Mouse (Mus musculus) lung, embryonic 15.5 days (tissue): ENCODE measurements at regions not wholly inside any gene's neighbourhood (a gene's known extent, or its start where the extent isn't known, plus 50 kb on each side); places are given as distances from the start of the nearest gene placed in this dataset.
"Not testable (repeated sequence)": the region's sequence is repeated elsewhere in the genome, so short reads cannot be mapped to it uniquely, and the experiment has no call there.

Source experiments
- ATAC-seq: fragments of 200-750 bp; cut with Nextera tagmentation; 2 replicates; pipeline ENCODE4 v1.8.0; 2017; ENCODE audit warnings: moderate number of reproducible peaks, borderline replicate concordance; ENCODE audit not compliant: low FRiP score, low TSS enrichment; ENCODE audit errors: extremely low read depth
- H3K27ac ChIP-seq: fragments of 300-500 bp; sonication (generic); 2 replicates; pipeline ENCODE4 v1.5.1; 2015; ENCODE audit warnings: moderate library complexity, mild to moderate bottlenecking, inconsistent platforms
- H3K27me3 ChIP-seq: fragments of 300-500 bp; sonication (generic); 2 replicates; pipeline ENCODE4 v1.6.1; 2015; ENCODE audit warnings: inconsistent platforms
- H3K36me3 ChIP-seq: fragments of 300-500 bp; sonication (generic); 2 replicates; pipeline ENCODE4 v1.6.1; 2015; ENCODE audit warnings: inconsistent platforms
- H3K4me1 ChIP-seq: fragments of 300-500 bp; sonication (generic); 2 replicates; pipeline ENCODE4 v1.6.1; 2015; ENCODE audit warnings: inconsistent platforms
- H3K4me2 ChIP-seq: fragments of 300-500 bp; sonication (generic); 2 replicates; pipeline ENCODE4 v1.6.1; 2015; ENCODE audit warnings: inconsistent platforms, mild to moderate bottlenecking, moderate library complexity
- H3K4me3 ChIP-seq: fragments of 300-500 bp; sonication (generic); 2 replicates; pipeline ENCODE4 v1.5.1; 2015; ENCODE audit warnings: mild to moderate bottlenecking, inconsistent platforms
- H3K9ac ChIP-seq: fragments of 300-500 bp; sonication (generic); 2 replicates; pipeline ENCODE4 v1.6.1; 2015; ENCODE audit warnings: inconsistent platforms
- H3K9me3 ChIP-seq: fragments of 300-500 bp; sonication (generic); 2 replicates; pipeline ENCODE4 v1.6.1; 2016; ENCODE audit warnings: inconsistent platforms
- WGBS: fragments of 180-500 bp; shearing (Covaris S2); methylation state at CpG from one replicate; pipeline ENCODE4 v1.1.7; 2015; 5-methylcytosine and 5-hydroxymethylcytosine counted together

DNA sequence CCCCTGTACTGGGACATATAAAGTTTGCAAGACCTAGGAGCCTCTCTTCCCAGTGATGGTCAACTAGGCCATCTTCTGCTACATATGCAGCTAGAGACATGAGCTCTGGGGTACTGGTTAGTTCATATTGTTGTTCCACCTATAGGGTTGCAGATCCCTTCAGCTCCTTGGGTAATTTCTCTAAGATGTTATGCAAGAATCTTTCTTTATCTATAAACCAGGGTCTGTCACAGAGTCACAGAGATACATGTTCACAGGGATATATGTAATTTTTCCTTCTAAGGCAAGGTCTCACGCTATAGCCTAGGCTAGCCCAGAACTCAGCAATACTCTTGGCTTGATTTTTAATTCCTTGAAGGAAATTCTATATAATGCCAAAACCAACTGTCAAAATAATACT lies 56.9 kb downstream of the Zfp36l1 start:
- H3K4me2 ChIP-seq, H3K27me3 ChIP-seq, H3K9ac ChIP-seq, ATAC-seq, H3K27ac ChIP-seq, H3K36me3 ChIP-seq, H3K9me3 ChIP-seq, H3K4me3 ChIP-seq: not testable (repeated sequence)
- 95% methylated on average over 1 of the region's 1 CpGs for WGBS
- peaks cover 20% of the 10 kb centered on the region for H3K4me1 ChIP-seq

DNA sequence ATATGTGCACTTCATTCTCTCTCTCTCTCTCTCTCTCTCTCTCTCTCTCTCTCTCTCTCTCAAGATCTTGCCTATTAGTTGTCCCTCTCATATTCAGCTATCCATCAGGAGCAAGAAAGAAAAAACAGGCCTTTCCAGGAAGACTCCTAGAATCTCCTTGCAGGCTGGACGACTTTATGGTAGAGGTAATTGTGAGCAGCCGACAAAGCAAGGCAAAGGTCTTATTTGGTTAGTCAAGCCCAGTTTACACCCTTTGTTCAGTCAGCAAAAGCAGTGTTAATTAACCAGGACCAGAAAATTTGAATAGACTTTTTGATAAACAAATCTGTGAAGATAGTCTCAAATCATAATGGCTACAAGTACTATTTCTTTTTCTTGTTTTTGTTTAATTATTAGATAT lies 57.4 kb downstream of the Zfp36l1 start:
- Histone ChIP-seq H3K4me2 (no peak overlapping the region), H3K27me3 (no peaks in the 10 kb centered on the region), H3K4me1 (peaks cover 15% of the 10 kb centered on the region), H3K27ac (no peak overlapping the region), H3K4me3 (no peak overlapping the region), H3K9me3 (no peaks in the 10 kb centered on the region), H3K9ac (no peak overlapping the region), H3K36me3 (no peaks in the 10 kb centered on the region)
- 62% methylated on average over 2 of the region's 2 CpGs for WGBS
- no peak for ATAC-seq

DNA sequence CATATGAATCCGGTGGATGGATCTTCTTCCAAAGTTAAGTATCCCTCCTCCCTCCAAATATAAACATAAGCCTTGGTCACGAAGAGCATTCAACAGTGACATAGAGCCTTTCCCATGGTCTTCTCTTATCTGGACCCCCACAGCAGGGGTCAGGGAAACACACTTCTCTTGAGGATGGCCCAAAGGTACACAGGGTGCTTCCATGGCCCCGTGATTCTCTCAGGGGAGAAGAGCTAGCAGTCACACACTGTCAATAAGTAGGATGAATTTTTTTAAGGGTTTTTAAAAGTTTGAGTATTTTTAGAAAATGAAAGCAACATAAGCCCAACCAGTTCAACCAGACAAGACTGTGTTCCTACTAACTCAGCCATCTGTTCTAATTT lies 58.2 kb downstream of the Zfp36l1 start:
- Histone ChIP-seq H3K4me3 (no peak overlapping the region), H3K9ac (no peak overlapping the region), H3K4me2 (no peak overlapping the region), H3K9me3 (no peaks in the 10 kb centered on the region), H3K4me1 (peaks cover 10% of the 10 kb centered on the region), H3K36me3 (no peaks in the 10 kb centered on the region), H3K27me3 (no peaks in the 10 kb centered on the region), H3K27ac (no peak overlapping the region)
- no peak for ATAC-seq
- 67% methylated on average over 3 of the region's 3 CpGs for WGBS

DNA sequence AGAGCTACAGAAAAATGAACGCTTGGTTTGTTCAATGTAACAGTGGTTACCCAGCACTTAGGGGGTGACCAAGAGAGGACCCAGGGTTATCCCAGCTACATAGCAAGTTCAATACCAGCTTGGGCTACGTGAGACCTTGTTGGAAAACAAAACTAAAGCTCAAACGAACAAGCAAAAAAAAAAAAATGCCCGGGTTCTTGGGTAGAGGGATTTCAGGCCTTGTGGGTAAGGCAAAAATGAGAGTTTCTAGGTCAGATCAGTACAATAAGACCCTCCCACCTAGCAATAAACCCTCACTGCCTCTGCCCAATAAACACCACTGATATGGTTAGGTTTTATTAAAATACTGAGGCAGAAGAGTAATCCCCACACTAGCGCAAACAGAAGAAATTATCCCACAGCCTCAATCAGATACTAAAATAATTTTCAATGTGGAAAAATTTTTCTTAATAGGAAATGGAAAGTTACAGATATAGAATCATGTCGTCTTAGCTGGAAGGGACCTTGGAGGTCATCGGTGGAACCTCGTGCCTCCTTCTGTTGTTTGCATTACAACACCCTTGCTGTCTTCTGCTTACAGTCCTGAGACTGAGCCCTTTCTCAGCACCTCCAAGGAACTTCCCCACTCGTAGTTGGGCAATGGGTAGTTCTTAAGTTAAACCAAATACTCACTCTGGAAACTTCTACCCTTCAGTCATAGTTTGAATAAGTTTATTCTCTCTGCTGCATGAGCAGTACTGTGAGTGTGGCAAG lies 58.7 kb downstream of the Zfp36l1 start:
- Histone ChIP-seq H3K4me2 (no peak overlapping the region), H3K4me3 (no peak overlapping the region), H3K27me3 (no peaks in the 10 kb centered on the region), H3K36me3 (no peaks in the 10 kb centered on the region), H3K9ac (no peak overlapping the region), H3K9me3 (no peaks in the 10 kb centered on the region), H3K4me1 (0 out of 2 replicates have a peak, but pooled peaks cover 11% of the 10 kb centered on the region), H3K27ac (no peak overlapping the region)
- no peak for ATAC-seq
- WGBS = 72% methylated on average over 9 of the region's 9 CpGs

DNA sequence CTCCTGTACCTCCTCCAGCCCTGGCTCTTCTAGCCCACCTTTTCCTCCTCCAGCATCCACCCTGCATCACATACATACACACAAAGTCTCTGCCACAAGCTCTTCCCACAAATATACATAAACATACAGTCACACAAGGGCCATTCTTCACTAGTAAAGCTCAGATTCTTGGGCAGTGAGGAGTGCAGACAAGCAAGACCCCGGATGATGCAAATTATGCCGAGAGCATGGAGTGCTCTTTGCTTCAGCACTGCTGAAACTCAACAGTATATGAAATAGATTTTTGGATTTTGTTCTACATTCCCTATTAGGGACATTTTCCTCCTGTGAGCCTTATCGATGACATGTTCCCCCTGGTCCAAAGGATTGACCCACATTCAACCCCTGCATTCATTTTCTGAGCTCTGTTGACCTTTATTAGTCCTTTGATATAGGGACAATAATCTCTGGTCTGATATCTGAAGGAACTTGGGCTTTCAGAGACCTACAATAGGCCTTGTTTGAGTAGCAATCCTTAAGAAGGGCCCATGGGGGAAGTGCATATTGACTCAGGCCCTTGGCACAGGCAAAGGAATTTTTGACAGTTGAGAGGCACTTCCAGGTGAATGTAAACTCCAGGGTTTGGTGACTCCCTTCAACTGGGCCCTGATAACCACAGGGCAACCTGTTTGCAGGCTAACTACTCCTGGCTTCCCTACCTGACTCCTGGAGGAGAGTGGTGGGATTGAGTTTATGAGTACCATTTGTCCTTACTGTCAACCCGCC lies 64.4 kb downstream of the Zfp36l1 start:
- no peaks in the 10 kb centered on the region for H3K36me3 ChIP-seq
- peak; percentile 85 for ATAC-seq
- peak overlapping the region; percentile 94 for H3K27ac ChIP-seq
- H3K4me1 ChIP-seq = peaks cover 24% of the 10 kb centered on the region; the same call in 1 of the 2 replicates
- peak overlapping the region; percentile 11; the same call in 1 of the 2 replicates for H3K4me2 ChIP-seq
- 49% methylated on average over 4 of the region's 4 CpGs for WGBS
- H3K9ac ChIP-seq = no peak overlapping the region
- no peaks in the 10 kb centered on the region for H3K27me3 ChIP-seq
- H3K4me3 ChIP-seq = no peak overlapping the region
- no peaks in the 10 kb centered on the region for H3K9me3 ChIP-seq

DNA sequence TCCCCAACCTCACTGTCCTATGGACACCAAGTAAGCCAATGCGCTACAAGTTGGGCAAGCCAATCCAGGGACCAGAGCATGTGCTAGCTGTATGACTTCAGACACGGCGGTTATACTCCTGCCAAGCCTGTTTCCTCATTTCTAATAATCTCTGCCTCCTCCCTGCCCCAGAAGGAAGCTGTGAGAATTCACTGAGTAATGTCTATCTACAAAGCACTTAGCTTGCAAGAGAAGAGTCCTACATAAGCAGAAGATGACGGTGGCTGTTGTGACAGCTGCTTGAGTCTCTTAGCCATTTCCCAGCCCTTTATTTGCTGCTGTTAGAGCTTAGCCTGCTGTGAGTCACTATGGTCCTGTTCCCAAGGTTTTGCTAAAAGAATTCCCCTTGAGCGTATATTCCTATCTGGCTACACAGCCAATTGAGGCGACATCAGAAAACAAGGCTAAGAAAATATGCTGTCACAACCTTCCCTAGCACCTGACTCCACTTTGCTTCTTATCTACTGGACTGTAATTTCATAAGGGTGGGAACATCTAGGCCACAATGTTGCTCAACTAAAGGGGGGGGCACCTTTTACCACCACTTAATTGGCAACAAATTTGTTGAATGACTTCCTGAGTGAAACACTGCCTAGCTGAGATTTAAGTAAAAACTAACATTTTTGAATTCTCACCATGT lies 66.0 kb downstream of the Zfp36l1 start:
- H3K9me3 ChIP-seq = no peaks in the 10 kb centered on the region
- H3K4me2 ChIP-seq = no peak overlapping the region
- no peak overlapping the region for H3K9ac ChIP-seq
- peaks cover 24% of the 10 kb centered on the region; the same call in 1 of the 2 replicates for H3K4me1 ChIP-seq
- H3K27me3 ChIP-seq = no peaks in the 10 kb centered on the region
- H3K4me3 ChIP-seq = no peak overlapping the region
- no peaks in the 10 kb centered on the region for H3K36me3 ChIP-seq
- H3K27ac ChIP-seq = peak overlapping the region; percentile 94
- WGBS = 63% methylated on average over 6 of the region's 6 CpGs
- ATAC-seq = peak; percentile 23; the same call in 1 of the 2 replicates

DNA sequence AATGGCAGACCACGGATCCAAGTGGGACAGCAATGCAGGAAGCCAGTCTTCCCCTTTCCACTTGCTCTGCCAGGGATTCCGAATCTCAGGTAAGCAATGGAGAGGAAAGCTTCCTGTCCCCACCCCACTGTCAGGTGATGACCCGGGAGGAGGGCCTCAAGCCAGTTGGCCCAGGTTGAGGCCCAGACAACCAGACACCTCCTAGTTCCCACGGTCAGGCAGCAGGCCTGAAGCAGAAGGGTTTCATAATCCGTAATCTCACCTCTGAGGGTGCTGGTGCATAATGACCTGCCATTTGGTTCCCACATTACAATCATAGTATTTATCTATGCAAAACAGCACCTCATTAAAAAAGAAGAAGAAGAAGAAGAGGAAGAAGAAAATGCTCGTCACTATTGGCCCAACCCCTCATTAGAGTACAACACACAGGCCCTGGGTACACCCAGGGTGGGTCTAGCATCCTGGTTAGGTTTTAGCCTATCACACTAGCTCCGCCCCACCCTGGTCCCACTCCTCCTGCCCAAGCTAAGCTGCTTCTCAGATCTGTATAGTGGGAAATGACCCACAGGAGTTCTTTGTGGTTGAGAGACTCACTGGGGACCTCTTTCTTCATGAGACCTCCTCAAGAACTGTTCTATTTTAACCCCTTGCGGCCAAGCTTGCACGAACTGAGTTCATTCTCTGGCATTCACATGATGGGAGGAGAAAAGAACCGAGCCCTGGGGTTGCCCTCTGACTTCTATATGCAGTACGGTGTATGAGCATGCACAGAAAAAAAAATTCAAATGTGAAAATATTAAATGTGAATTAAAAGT lies 71.1 kb downstream of the Zfp36l1 start:
- peaks cover 14% of the 10 kb centered on the region for H3K4me1 ChIP-seq
- no peaks in the 10 kb centered on the region for H3K27me3 ChIP-seq
- 78% methylated on average over 11 of the region's 11 CpGs for WGBS
- H3K4me3 ChIP-seq = no peak overlapping the region
- H3K27ac ChIP-seq = no peak overlapping the region
- H3K9ac ChIP-seq = no peak overlapping the region
- H3K4me2 ChIP-seq = no peak overlapping the region
- no peaks in the 10 kb centered on the region for H3K9me3 ChIP-seq
- ATAC-seq = no peak
- no peaks in the 10 kb centered on the region for H3K36me3 ChIP-seq

DNA sequence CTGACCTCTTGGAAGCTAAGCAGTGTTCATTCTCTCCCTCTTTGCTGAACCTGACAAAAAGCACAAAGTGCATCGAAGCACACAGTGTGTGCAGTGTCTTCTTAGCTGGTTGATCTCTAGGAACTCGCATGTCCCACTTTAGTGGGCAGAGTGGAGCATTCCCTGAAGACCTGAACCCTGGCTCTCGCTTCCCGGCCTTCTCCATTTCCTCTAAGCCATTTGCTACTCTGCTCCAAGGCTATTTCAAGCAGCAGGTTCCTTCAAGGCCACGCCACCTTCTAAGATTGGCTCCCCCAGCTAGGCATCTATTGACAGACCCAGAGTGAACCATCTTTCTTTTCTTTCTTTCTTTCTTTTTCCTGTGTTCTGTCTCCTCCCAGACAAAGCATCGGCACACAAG lies 71.8 kb downstream of the Zfp36l1 start:
- 78% methylated on average over 6 of the region's 6 CpGs for WGBS
- no peak for ATAC-seq

DNA sequence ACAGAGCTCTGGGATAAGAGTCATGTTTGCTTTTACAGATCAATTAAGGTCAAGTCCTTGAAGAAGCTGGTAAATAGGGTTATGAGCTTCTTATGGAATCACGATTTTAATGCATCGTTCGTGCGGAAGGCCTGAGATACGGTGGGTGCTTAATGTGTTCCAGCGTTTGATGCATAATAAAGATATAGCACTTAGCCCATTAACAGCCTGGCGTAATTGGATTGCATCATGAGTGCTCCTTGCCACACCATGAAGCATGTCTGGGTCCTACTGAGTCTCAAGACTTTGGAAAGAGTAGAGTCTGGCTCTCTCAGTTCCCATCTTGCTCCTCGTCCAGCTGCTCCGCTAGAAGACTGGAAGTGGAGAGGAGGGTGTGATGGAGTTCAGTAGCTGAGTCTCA lies 72.6 kb downstream of the Zfp36l1 start:
- no peaks in the 10 kb centered on the region for H3K36me3 ChIP-seq
- H3K4me3 ChIP-seq = no peak overlapping the region
- H3K4me2 ChIP-seq = no peak overlapping the region
- H3K27ac ChIP-seq = no peak overlapping the region
- H3K9me3 ChIP-seq = no peaks in the 10 kb centered on the region
- H3K9ac ChIP-seq = no peak overlapping the region
- peaks cover 10% of the 10 kb centered on the region for H3K4me1 ChIP-seq
- WGBS = 76% methylated on average over 9 of the region's 9 CpGs
- ATAC-seq = no peak
- no peaks in the 10 kb centered on the region for H3K27me3 ChIP-seq

More for the DNA sequence above, 71.8 kb downstream of the Zfp36l1 start:
- Histone ChIP-seq H3K36me3 (no peaks in the 10 kb centered on the region), H3K4me3 (no peak overlapping the region), H3K4me1 (peaks cover 8% of the 10 kb centered on the region), H3K9me3 (no peaks in the 10 kb centered on the region), H3K9ac (no peak overlapping the region), H3K27ac (no peak overlapping the region), H3K4me2 (no peak overlapping the region), H3K27me3 (no peaks in the 10 kb centered on the region)

DNA sequence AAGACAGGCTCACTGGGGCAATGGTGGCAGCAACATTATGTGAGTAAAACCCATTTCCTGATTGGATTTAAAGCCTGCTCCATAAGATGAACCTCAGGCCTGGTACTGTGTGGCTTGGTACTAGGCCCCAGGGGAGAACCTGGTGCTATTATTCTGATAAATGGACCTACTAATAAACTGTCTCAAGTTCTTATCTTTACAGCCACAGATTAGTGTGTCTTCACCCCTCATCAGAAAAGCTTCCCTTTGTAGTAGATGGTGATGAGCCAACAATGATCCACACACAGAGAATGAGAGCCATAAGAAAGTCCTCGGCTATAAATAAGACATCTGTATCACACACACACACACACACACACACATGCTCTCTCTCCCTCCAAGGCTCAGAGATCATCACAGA lies 73.7 kb downstream of the Zfp36l1 start:
- Histone ChIP-seq H3K4me1 (peaks cover 15% of the 10 kb centered on the region), H3K27ac (no peak overlapping the region), H3K4me2 (no peak overlapping the region), H3K27me3 (no peaks in the 10 kb centered on the region), H3K9ac (no peak overlapping the region), H3K36me3 (no peaks in the 10 kb centered on the region), H3K9me3 (no peaks in the 10 kb centered on the region), H3K4me3 (no peak overlapping the region)
- 50% methylated on average over 1 of the region's 1 CpGs for WGBS
- no peak for ATAC-seq

DNA sequence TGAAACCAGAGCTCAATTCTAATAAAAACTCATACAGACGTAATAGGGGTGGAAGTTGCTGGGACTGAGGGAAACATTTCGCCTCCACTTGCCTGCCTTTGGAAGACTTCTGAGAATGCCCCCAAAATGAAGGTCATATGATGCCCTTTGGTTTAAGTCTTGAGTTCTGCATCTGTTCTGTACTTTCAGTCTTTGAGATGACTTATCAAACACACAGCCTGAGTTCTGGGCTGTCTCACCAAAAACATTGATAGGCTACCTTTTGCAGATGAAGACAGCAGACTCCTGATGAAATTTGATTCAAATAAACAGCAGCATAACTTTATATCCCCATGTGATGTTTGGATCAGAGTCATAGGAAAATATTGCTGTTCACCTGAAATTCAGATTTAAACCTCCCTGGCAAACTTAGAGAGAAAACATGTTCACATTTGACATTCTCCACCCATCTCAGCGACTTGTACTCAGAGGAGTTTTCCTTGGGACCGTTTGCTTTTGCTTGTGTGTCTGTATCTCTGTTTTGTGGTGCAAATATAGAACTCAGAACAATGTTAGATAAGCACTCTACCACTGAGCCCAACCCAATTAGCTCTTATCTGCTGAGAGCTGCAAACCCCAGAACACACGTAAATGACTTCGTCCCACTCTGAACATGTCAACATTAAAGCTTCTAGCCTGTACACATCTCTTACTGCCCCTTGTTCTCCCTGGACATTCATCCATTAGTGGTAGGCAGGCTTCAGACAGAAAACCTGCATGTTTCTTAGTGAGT lies 77.1 kb downstream of the Zfp36l1 start:
- H3K9ac ChIP-seq = no peak overlapping the region
- H3K27me3 ChIP-seq = no peaks in the 10 kb centered on the region
- H3K9me3 ChIP-seq = no peaks in the 10 kb centered on the region
- no peak overlapping the region for H3K27ac ChIP-seq
- H3K36me3 ChIP-seq = no peaks in the 10 kb centered on the region
- H3K4me3 ChIP-seq = no peak overlapping the region
- ATAC-seq = no peak
- 59% methylated on average over 6 of the region's 6 CpGs for WGBS
- peaks cover 14% of the 10 kb centered on the region for H3K4me1 ChIP-seq
- H3K4me2 ChIP-seq = no peak overlapping the region
